Mouse (Mus musculus): ENCODE data around the gene Cops7b. TPM values are rescaled to one million over a fixed set of nuclear protein-coding genes. Genes with fewer than 3 reads are reported as not detected.

The Cops7b gene
- polyA plus RNA-seq, 1 experiment, result 16.3 TPM

- no peaks in the 10 kb centered on the region for H3K36me3 ChIP-seq (replicated peaks; ENCODE audit: low read length)
- H3K4me1 ChIP-seq, result peaks cover 14% of the 10 kb centered on the region
- H3K9me3 ChIP-seq, result 0 out of 2 replicates have a peak, but pooled peaks cover 4% of the 10 kb centered on the region
- no peak overlapping the region for H3K4me3 ChIP-seq (replicated peaks)
- peaks cover 66% of the 10 kb centered on the region for H3K27me3 ChIP-seq (replicated peaks)
- TF ChIP-seq GATA1 (IDR thresholded peaks at IDR 0.05; ENCODE audit: borderline replicate concordance, low read length), result no peak
- TF ChIP-seq FLI1 (IDR thresholded peaks at IDR 0.05; ENCODE audit: low read length), result no peak
Observed at GRCm38 (mm10) chr1:86643101-86643809, 60.6 kb downstream of the Cops7b start.

- no peaks in the 10 kb centered on the region for H3K9me3 ChIP-seq
- no peaks in the 10 kb centered on the region for H3K36me3 ChIP-seq (replicated peaks; ENCODE audit: low read length)
- H3K4me3 ChIP-seq (replicated peaks), result no peak overlapping the region
- TF ChIP-seq FLI1 (IDR thresholded peaks at IDR 0.05; ENCODE audit: low read length), result no peak
- H3K27me3 ChIP-seq (replicated peaks), result peaks cover 48% of the 10 kb centered on the region
- peaks cover 14% of the 10 kb centered on the region for H3K4me1 ChIP-seq
Observed at GRCm38 (mm10) chr1:86647517-86647916, 64.8 kb downstream of the Cops7b start.

- no peak for TF ChIP-seq GATA1 (IDR thresholded peaks at IDR 0.05; ENCODE audit: borderline replicate concordance, low read length)
- no peak for TF ChIP-seq FLI1 (IDR thresholded peaks at IDR 0.05; ENCODE audit: low read length)
- H3K27me3 ChIP-seq (replicated peaks), result peaks cover 51% of the 10 kb centered on the region
- H3K4me3 ChIP-seq (replicated peaks), result no peak overlapping the region
- no peaks in the 10 kb centered on the region for H3K36me3 ChIP-seq (replicated peaks; ENCODE audit: low read length)
- H3K4me1 ChIP-seq, result no peaks in the 10 kb centered on the region
- no peaks in the 10 kb centered on the region for H3K9me3 ChIP-seq
Observed at GRCm38 (mm10) chr1:86650272-86650671, 67.6 kb downstream of the Cops7b start.

GRCm38 (mm10) chr1:86652675-86653074 lies 70.0 kb downstream of the Cops7b start:
- Histone ChIP-seq H3K36me3 (replicated peaks; ENCODE audit: low read length) (no peaks in the 10 kb centered on the region), H3K4me1 (peaks cover 8% of the 10 kb centered on the region; the same call in 1 of the 2 replicates), H3K27me3 (replicated peaks) (peaks cover 51% of the 10 kb centered on the region), H3K9me3 (peaks cover 5% of the 10 kb centered on the region), H3K4me3 (replicated peaks) (no peak overlapping the region)
- TF ChIP-seq GATA1 (IDR thresholded peaks at IDR 0.05; ENCODE audit: borderline replicate concordance, low read length) (no peak), FLI1 (IDR thresholded peaks at IDR 0.05; ENCODE audit: low read length) (no peak)

GRCm38 (mm10) chr1:86657071-86657470 lies 74.4 kb downstream of the Cops7b start:
- no peaks in the 10 kb centered on the region for H3K36me3 ChIP-seq (replicated peaks; ENCODE audit: low read length)
- no peak for TF ChIP-seq GATA1 (IDR thresholded peaks at IDR 0.05; ENCODE audit: borderline replicate concordance, low read length)
- no peak for TF ChIP-seq FLI1 (IDR thresholded peaks at IDR 0.05; ENCODE audit: low read length)
- H3K27me3 ChIP-seq (replicated peaks), result peaks cover 69% of the 10 kb centered on the region
- H3K4me3 ChIP-seq (replicated peaks), result no peak overlapping the region
- peaks cover 8% of the 10 kb centered on the region; the same call in 1 of the 2 replicates for H3K4me1 ChIP-seq
- peaks cover 5% of the 10 kb centered on the region for H3K9me3 ChIP-seq

Other genes starting within 250 kb of the Cops7b start
- 70.4 and 932 TPM in 2 replicates for gene Ncl, start 223.5 kb upstream of the Cops7b start, polyA plus RNA-seq (2012; ENCODE audit: insufficient read depth, low replicate concordance)
- 2.4 TPM in 1 of 2 replicates, not detected in the other for gene Nmur1, start 156.7 kb upstream of the Cops7b start, polyA plus RNA-seq (2012; ENCODE audit: insufficient read depth, low replicate concordance)
- gene Tex44, start 156.6 kb upstream of the Cops7b start, polyA plus RNA-seq (2012; ENCODE audit: insufficient read depth, low replicate concordance), result not detected in 2 replicates
- gene Ptma, start 56.2 kb upstream of the Cops7b start, polyA plus RNA-seq (2012; ENCODE audit: insufficient read depth, low replicate concordance), result 6,261 and 14,151 TPM in 2 replicates
- 24.8 and 45.8 TPM in 2 replicates for gene Pde6d, start 275 bp upstream of the Cops7b start, polyA plus RNA-seq (2012; ENCODE audit: insufficient read depth, low replicate concordance)
- 0.44 TPM in 1 of 2 replicates, not detected in the other for gene Nppc, start 87.7 kb downstream of the Cops7b start, polyA plus RNA-seq (2012; ENCODE audit: insufficient read depth, low replicate concordance)
- 7.1 TPM in 1 of 2 replicates, not detected in the other for gene Dis3l2, start 120.9 kb downstream of the Cops7b start, polyA plus RNA-seq (2012; ENCODE audit: insufficient read depth, low replicate concordance)